Comparison of ENCODE assay signal across 7 mouse cellular contexts in genomic region chr12:86078553-86079201, GRCm38 (mm10). TPM values are rescaled to one million over a fixed set of nuclear protein-coding genes. Genes with fewer than 3 reads are reported as not detected.
DNase-seq lines count a peak whose midpoint lies in the region; ATAC-seq and TF ChIP-seq lines count a peak whose summit lies in the region.

Gene Tgfb3, minus strand, starts transcription at chr12:86079041.

- no peaks in the 10 kb centered on the region; the same call in 1 of the 2 replicates for H3K4me1 ChIP-seq in cortical plate, adult 2 months (ENCODE audit: control insufficient read depth, insufficient read depth, low read length)
- H3K4me1 ChIP-seq in kidney, embryonic 16.5 days (ENCODE audit: insufficient read depth, low read length): peaks cover 32% of the 10 kb centered on the region
- H3K4me1 ChIP-seq in lung, embryonic 15.5 days: peaks cover 44% of the 10 kb centered on the region

- H3K4me2 ChIP-seq in kidney, embryonic 16.5 days (replicated peaks; ENCODE audit: low read depth, low read length): peak within 1 kb of the TSS; percentile 88
- H3K4me2 ChIP-seq in lung, embryonic 15.5 days: peak within 1 kb of the TSS; percentile 81

- peak within 1 kb of the TSS; percentile 81 for H3K9ac ChIP-seq in kidney, embryonic 16.5 days (replicated peaks; ENCODE audit: low read length)
- peak within 1 kb of the TSS; percentile 63 for H3K9ac ChIP-seq in lung, embryonic 15.5 days

- DNase-seq in CD4-positive, CD25-positive, alpha-beta regulatory T cell, adult 2 months (ENCODE audit: low read depth, low spot score): peak; percentile 72
- DNase-seq in MN1 (ENCODE audit: low spot score): peak; percentile 52
- peak; percentile 80 to 81 for DNase-seq in heart, adult 18-20 months
- DNase-seq in retina, adult 2 months (ENCODE audit: low read depth, low spot score): peak; percentile 62

- WGBS in kidney, embryonic 16.5 days: 1% methylated on average over 25 of the region's 25 CpGs
- WGBS in lung, embryonic 15.5 days: 1% methylated on average over 25 of the region's 25 CpGs

- no peaks in the 10 kb centered on the region for H3K9me3 ChIP-seq in kidney, embryonic 16.5 days (ENCODE audit: low read length)
- H3K9me3 ChIP-seq in lung, embryonic 15.5 days: no peaks in the 10 kb centered on the region

- H3K27me3 ChIP-seq in kidney, embryonic 16.5 days (ENCODE audit: insufficient read depth, low read length): 0 out of 2 replicates have a peak, but pooled peaks cover 4% of the 10 kb centered on the region
- H3K27me3 ChIP-seq in lung, embryonic 15.5 days: no peaks in the 10 kb centered on the region

- TF ChIP-seq CTCF in cortical plate, adult 2 months (IDR thresholded peaks at IDR 0.05; ENCODE audit: extremely low read depth, insufficient read depth, low read length): no peak

- TF ChIP-seq POLR2A in cortical plate, adult 2 months (IDR thresholded peaks at IDR 0.05; ENCODE audit: extremely low read depth, insufficient read depth, low read length): peak; percentile 33

- no peaks in the 10 kb centered on the region for H3K36me3 ChIP-seq in kidney, embryonic 16.5 days (ENCODE audit: insufficient read depth, low read length)
- no peaks in the 10 kb centered on the region for H3K36me3 ChIP-seq in lung, embryonic 15.5 days

- peak within 1 kb of the TSS; percentile 44 for H3K4me3 ChIP-seq in cortical plate, adult 2 months (ENCODE audit: insufficient read depth, low read length)
- H3K4me3 ChIP-seq in kidney, embryonic 16.5 days (ENCODE audit: low read length): peak within 1 kb of the TSS; percentile 61
- H3K4me3 ChIP-seq in lung, embryonic 15.5 days: peak within 1 kb of the TSS; percentile 49

- ATAC-seq in kidney, embryonic 16.5 days (ENCODE audit: low FRiP score, low TSS enrichment): peak; percentile 79
- ATAC-seq in lung, embryonic 15.5 days (ENCODE audit: borderline replicate concordance, extremely low read depth, low FRiP score, low TSS enrichment): peak; percentile 85

- 0 out of 2 replicates have a peak within 1 kb of the TSS, but pooled peaks have one; percentile 30 for H3K27ac ChIP-seq in cortical plate, adult 2 months (ENCODE audit: insufficient read depth, low read length)
- H3K27ac ChIP-seq in kidney, embryonic 16.5 days (ENCODE audit: low read length): peak within 1 kb of the TSS; percentile 96
- peak within 1 kb of the TSS; percentile 96 for H3K27ac ChIP-seq in lung, embryonic 15.5 days

RNA-seq across cellular contexts. Expression of gene Tgfb3, which starts in this region (rescaled TPM):
- 10.0 and 10.5 TPM in 2 replicates for polyA plus RNA-seq in cortical plate, adult 2 months (2012; rRNA removed)
- total RNA-seq in heart, adult 18-20 months (2021): 10 to 100 TPM; 13.1 to 13.5 TPM
- 27.0 and 28.2 TPM in 2 replicates for polyA plus RNA-seq in kidney, embryonic 16.5 days (2015; fragmentation: Nextera tagmentation; extraction: Ambion mirVana)
- 51.1 and 51.8 TPM in 2 replicates for polyA plus RNA-seq in lung, embryonic 15.5 days (2015; fragmentation: Nextera tagmentation; extraction: Ambion mirVana)

Comparison
In these comparisons a context has a peak if more than half of its experiments do, and no peak if none do; other contexts are left out.
1. Peak in every context shown above with its lines: DNase-seq, ATAC-seq, H3K4me3 ChIP-seq and H3K27ac ChIP-seq.
2. H3K27ac ChIP-seq: peak in every context shown above with its lines; median percentile 96 in kidney, embryonic 16.5 days; 96 in lung, embryonic 15.5 days; 30 in cortical plate, adult 2 months.